18 mouse cellular contexts compared by ENCODE assay signal in the genomic region with DNA sequence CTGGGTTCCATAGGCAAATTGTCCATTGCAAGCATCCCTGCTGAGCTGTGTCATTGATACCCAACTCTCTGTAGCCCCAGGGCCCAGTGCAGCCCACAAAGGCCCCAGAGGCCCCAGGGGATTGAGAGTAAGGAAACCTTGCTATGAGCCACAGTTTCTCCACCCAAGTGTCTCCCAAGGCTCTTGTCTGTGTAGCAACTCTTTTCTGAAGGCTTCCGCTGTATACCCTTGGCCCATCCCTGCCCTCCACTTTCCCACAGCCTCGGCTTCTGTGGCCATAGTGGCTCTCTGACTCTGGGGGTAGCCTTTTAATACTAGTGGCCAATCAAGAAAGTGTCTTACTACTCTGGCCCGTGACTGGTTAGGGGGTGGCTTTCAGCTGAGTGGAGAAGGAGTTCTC. TPM values are rescaled to one million over a fixed set of nuclear protein-coding genes. Genes with fewer than 3 reads are reported as not detected.
"Had no signal": no experiment of that assay in that cellular context is flagged by ENCODE, and none has a peak within 500 bp of the region (broad histone marks: within the 10 kb centered on the region; RNA-seq: fewer than 3 reads in every experiment).

No protein-coding gene starts in this region.

- H3K4me2 ChIP-seq: liver, embryonic 13.5 days; midbrain, embryonic 11.5 days; neural tube, embryonic 13.5 days had no signal

- H3K4me1 ChIP-seq: liver, embryonic 13.5 days had no signal

- H3K36me3 ChIP-seq: liver, embryonic 13.5 days; neural tube, embryonic 13.5 days had no signal

- H3K9ac ChIP-seq: liver, embryonic 13.5 days; neural tube, embryonic 13.5 days had no signal

- H3K27ac ChIP-seq: liver, embryonic 13.5 days; macrophage had no signal

- ATAC-seq: intestine, embryonic 16.5 days had no signal

- DNase-seq: kidney, adult 18-20 months; kidney, adult 9 months; kidney, postnatal 14 days; kidney, postnatal 4 days; left cerebral cortex, postnatal 4 days; liver, embryonic 13.5 days; lung, adult 2 months; midbrain, embryonic 14.5 days; right cerebral cortex, adult 18-20 months; right cerebral cortex, postnatal 14 days; right cerebral cortex, postnatal 4 days; spleen, adult 18-20 months; thymus, adult 18-20 months had no signal

- H3K27me3 ChIP-seq: liver, embryonic 13.5 days; neural tube, embryonic 13.5 days had no signal

- H3K4me3 ChIP-seq: liver, embryonic 13.5 days; neural tube, embryonic 13.5 days had no signal

- H3K9me3 ChIP-seq: liver, embryonic 13.5 days had no signal

RNA-seq across cellular contexts. Expression of gene Pck1, which starts 50.9 kb away (rescaled TPM):
- polyA plus RNA-seq: lung, embryonic 16.5 days; macrophage; midbrain, embryonic 11.5 days; midbrain, embryonic 14.5 days; neural tube, embryonic 13.5 days had no signal
